Mouse (Mus musculus) embryonic facial prominence, embryonic 11.5 days (tissue): ENCODE results near the gene Gpr55. TPM values are rescaled to one million over a fixed set of nuclear protein-coding genes. Genes with fewer than 3 reads are reported as not detected.

ENCODE experiments used
- ATAC-seq: fragments of 200-750 bp; cut with Nextera tagmentation; replicated peaks from 2 replicates; pipeline ENCODE4 v1.8.0; 2017; ENCODE audit warnings: low read depth; ENCODE audit not compliant: insufficient number of reproducible peaks, low FRiP score, low TSS enrichment
- DNase-seq: peaks from one replicate; pipeline ENCODE4 v3.0.0-alpha.2; 2015; ENCODE audit warnings: low spot score
- H3K27ac ChIP-seq: fragments of 300-500 bp; sonication (generic); replicated peaks from 2 replicates; pipeline ENCODE4 v1.5.1; 2014; ENCODE audit warnings: mild to moderate bottlenecking, low read depth, low read length, control low read depth
- H3K27me3 ChIP-seq: fragments of 300-500 bp; sonication (generic); 2 replicates; pipeline ENCODE4 v1.6.1; 2014; ENCODE audit warnings: mild to moderate bottlenecking, low read length, moderate library complexity, mixed read lengths; ENCODE audit not compliant: control insufficient read depth, insufficient read depth
- H3K36me3 ChIP-seq: fragments of 300-500 bp; sonication (generic); replicated peaks from 2 replicates; pipeline ENCODE4 v1.6.1; 2014; ENCODE audit warnings: low read depth, mild to moderate bottlenecking, low read length, moderate library complexity, mixed read lengths; ENCODE audit not compliant: control insufficient read depth, insufficient read depth
- H3K4me1 ChIP-seq: fragments of 300-500 bp; sonication (generic); 2 replicates; pipeline ENCODE4 v1.6.1; 2014; ENCODE audit warnings: low read length, mixed read lengths; ENCODE audit not compliant: control insufficient read depth, insufficient read depth
- H3K4me2 ChIP-seq: fragments of 300-500 bp; sonication (generic); 2 replicates; pipeline ENCODE4 v1.6.1; 2014; ENCODE audit warnings: low read depth, mild to moderate bottlenecking, control low read depth, low read length, moderate library complexity
- H3K4me3 ChIP-seq: fragments of 300-500 bp; sonication (generic); 2 replicates; pipeline ENCODE4 v1.5.1; 2014; ENCODE audit warnings: low read depth, low read length, control low read depth
- H3K9ac ChIP-seq: fragments of 300-500 bp; sonication (generic); replicated peaks from 2 replicates; pipeline ENCODE4 v1.6.1; 2014; ENCODE audit warnings: mild to moderate bottlenecking, control low read depth, low read length
- H3K9me3 ChIP-seq: fragments of 300-500 bp; sonication (generic); replicated peaks from 2 replicates; pipeline ENCODE4 v1.6.1; 2016; ENCODE audit warnings: mild to moderate bottlenecking, low read length, inconsistent platforms, mixed read lengths; ENCODE audit not compliant: control insufficient read depth
- WGBS: fragments of 180-500 bp; shearing (Covaris S2); extraction: QIAGEN DNeasy Blood & Tissue Kit; methylation state at CpG from one replicate; pipeline ENCODE4 v1.1.7; 2014; 5-methylcytosine and 5-hydroxymethylcytosine counted together
- polyA plus RNA-seq: library from polyadenylated mRNA; unstranded; fragments of >200 nt; fragmentation: Nextera tagmentation; extraction: Ambion mirVana; gene quantifications from 2 replicates; pipeline ENCODE4 v1.2.1, GENCODE M21; 2014

Gene Gpr55
- polyA plus RNA-seq, 1 experiment from 2014 or later: not detected

DNA sequence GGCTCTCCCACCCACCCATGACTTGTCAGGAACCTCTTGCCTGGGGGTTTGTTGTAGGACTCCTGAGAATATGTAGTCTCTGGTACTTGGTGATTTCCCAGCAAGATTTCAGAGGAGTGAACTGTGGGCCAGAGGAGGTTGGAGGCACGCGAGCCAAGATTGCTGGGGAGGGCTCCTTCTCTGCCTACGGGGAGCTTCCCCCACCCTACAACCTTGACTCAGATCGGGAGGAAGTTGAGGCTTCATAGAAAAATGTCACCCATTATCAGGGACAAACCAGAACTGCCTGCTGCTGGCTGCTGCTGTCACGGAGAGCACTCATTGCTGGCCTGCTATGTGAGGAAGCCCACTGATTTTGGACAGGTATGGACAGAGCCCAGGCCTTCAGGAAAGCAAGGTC, 3.5 kb downstream of the Gpr55 start:
- 82% methylated on average over 5 of the region's 5 CpGs for WGBS
- H3K9me3 ChIP-seq: no peaks in the 10 kb centered on the region
- DNase-seq: no peak

DNA sequence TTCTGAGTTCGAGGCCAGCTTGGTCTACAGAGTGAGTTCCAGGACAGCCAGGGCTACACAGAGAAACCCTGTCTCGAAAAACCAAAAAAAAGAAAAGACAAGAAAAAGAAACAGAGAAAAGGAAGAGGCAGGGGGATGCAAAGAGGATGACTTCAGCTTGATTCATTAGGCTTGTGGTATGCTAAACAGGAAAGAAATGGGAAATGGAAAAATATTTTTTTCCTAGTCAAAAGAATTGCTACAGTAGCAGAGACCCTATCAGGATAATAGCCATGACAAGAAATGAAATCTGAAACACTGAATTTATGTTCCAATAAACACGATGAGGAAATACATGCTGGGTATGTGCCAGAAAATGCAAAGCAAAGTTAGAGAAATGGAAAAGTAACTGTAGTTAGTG, 5.7 kb downstream of the Gpr55 start:
- Histone ChIP-seq H3K9ac (no peak overlapping the region), H3K4me2 (no peak overlapping the region), H3K36me3 (no peaks in the 10 kb centered on the region), H3K9me3 (no peaks in the 10 kb centered on the region), H3K4me3 (no peak overlapping the region), H3K4me1 (no peaks in the 10 kb centered on the region), H3K27ac (no peak overlapping the region), H3K27me3 (no peaks in the 10 kb centered on the region)
- 76% methylated on average over 3 of the region's 3 CpGs for WGBS
- ATAC-seq (no peak), DNase-seq (no peak)

More for the DNA sequence above, 3.5 kb downstream of the Gpr55 start:
- H3K9ac ChIP-seq: no peak overlapping the region
- no peaks in the 10 kb centered on the region for H3K27me3 ChIP-seq
- no peak for ATAC-seq
- H3K4me1 ChIP-seq: no peaks in the 10 kb centered on the region
- no peak overlapping the region for H3K4me3 ChIP-seq
- H3K27ac ChIP-seq: no peak overlapping the region
- no peak overlapping the region for H3K4me2 ChIP-seq
- H3K36me3 ChIP-seq: no peaks in the 10 kb centered on the region

- H3K27me3 ChIP-seq: no peaks in the 10 kb centered on the region
- no peak overlapping the region for H3K27ac ChIP-seq
- H3K36me3 ChIP-seq: no peaks in the 10 kb centered on the region
- no peaks in the 10 kb centered on the region for H3K9me3 ChIP-seq
- no peak for ATAC-seq
- H3K4me1 ChIP-seq: no peaks in the 10 kb centered on the region
- no peak overlapping the region for H3K4me2 ChIP-seq
- no peak overlapping the region for H3K4me3 ChIP-seq
- DNase-seq: no peak
- WGBS: 92% methylated on average over 2 of the region's 2 CpGs
- no peak overlapping the region for H3K9ac ChIP-seq
Observed at GRCm38 (mm10) chr1:85949085-85949684, 11.6 kb downstream of the Gpr55 start.

DNA sequence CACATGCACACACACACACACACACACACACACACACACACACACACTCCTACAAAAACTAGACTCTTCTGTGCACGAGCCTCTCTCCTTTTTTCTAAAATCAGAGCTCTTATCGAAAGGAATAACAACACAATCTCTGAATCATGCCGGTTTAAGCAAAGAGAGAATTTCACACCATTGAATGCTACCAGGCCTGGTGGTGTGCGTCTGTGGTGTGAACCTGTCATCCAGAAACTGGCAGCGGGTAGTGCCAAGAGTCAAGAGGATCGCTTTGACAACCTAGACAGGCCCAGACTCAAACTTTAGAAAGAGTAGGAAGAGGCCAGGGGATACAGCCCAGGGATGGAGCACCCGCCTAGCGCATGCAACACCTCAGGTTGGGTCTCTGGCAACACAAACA, 18.5 kb downstream of the Gpr55 start:
- H3K27ac ChIP-seq: no peak overlapping the region
- no peak overlapping the region for H3K4me3 ChIP-seq
- H3K27me3 ChIP-seq: no peaks in the 10 kb centered on the region
- H3K9ac ChIP-seq: no peak overlapping the region
- H3K9me3 ChIP-seq: no peaks in the 10 kb centered on the region
- no peaks in the 10 kb centered on the region for H3K36me3 ChIP-seq
- ATAC-seq (no peak), DNase-seq (no peak)
- WGBS: 83% methylated on average over 8 of the region's 8 CpGs
- H3K4me1 ChIP-seq: no peaks in the 10 kb centered on the region
- H3K4me2 ChIP-seq: no peak overlapping the region

GRCm38 (mm10) chr1:85937323-85937722, 23.5 kb downstream of the Gpr55 start:
- DNase-seq: no peak
- Histone ChIP-seq H3K9ac (no peak overlapping the region), H3K36me3 (no peaks in the 10 kb centered on the region), H3K27ac (no peak overlapping the region), H3K4me2 (no peak overlapping the region), H3K27me3 (no peaks in the 10 kb centered on the region), H3K4me3 (no peak overlapping the region), H3K9me3 (no peaks in the 10 kb centered on the region), H3K4me1 (0 out of 2 replicates have a peak, but pooled peaks cover 2% of the 10 kb centered on the region)
- ATAC-seq: no peak
- WGBS: 83% methylated on average over 1 of the region's 1 CpGs

- Histone ChIP-seq H3K4me1 (0 out of 2 replicates have a peak, but pooled peaks cover 2% of the 10 kb centered on the region), H3K27ac (no peak overlapping the region)
- WGBS: 83% methylated on average over 6 of the region's 6 CpGs
Observed at GRCm38 (mm10) chr1:85936265-85936664, 24.5 kb downstream of the Gpr55 start.

DNA sequence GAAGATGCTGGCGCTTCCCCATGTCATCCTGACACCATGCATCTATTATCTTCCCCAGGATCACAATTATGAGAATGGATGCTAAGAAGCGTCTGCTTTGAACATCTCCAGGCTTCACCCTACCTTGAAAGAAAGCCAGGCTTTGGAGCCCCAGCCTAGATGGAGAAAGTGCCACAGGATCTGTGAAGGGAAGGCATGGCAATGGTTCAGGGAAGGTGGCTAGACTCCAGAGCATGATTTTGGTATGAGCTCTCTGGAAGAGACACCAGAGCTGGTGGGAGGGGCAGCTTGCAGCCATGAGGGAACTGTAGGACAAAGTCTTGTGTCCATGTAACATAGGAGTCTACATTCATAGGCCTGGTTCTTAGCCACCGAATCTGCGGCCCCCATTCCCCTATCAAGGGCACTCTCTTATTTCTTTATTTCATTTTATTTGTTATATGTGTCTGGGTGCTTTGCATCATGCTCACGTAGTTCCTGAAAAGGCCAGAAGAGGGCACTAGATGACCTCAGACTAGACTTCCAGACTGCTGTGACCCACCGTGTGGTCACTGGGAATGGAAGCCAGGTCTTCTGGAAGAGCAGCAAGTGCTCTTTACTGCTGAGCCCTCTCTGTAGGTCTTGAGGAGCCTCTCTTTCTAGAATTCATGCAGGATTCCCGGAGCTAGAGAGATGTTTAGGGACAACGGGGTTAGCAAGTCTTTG, 25.5 kb downstream of the Gpr55 start:
- Histone ChIP-seq H3K27ac (no peak overlapping the region), H3K4me2 (no peak overlapping the region), H3K4me1 (0 out of 2 replicates have a peak, but pooled peaks cover 2% of the 10 kb centered on the region), H3K4me3 (no peak overlapping the region), H3K27me3 (no peaks in the 10 kb centered on the region), H3K9ac (no peak overlapping the region), H3K9me3 (no peaks in the 10 kb centered on the region), H3K36me3 (no peaks in the 10 kb centered on the region)
- DNase-seq: peak; percentile 67
- no peak for ATAC-seq
- WGBS: 49% methylated on average over 8 of the region's 8 CpGs

More at GRCm38 (mm10) chr1:85936265-85936664, 24.5 kb downstream of the Gpr55 start:
- H3K27me3 ChIP-seq: no peaks in the 10 kb centered on the region
- H3K9ac ChIP-seq: no peak overlapping the region
- H3K4me2 ChIP-seq: no peak overlapping the region
- H3K4me3 ChIP-seq: no peak overlapping the region
- H3K9me3 ChIP-seq: no peaks in the 10 kb centered on the region
- no peak for ATAC-seq
- no peak for DNase-seq
- H3K36me3 ChIP-seq: no peaks in the 10 kb centered on the region

GRCm38 (mm10) chr1:85934560-85934959, 26.2 kb downstream of the Gpr55 start:
- H3K4me3 ChIP-seq: no peak overlapping the region
- no peak for DNase-seq
- H3K27ac ChIP-seq: no peak overlapping the region
- H3K4me1 ChIP-seq: 0 out of 2 replicates have a peak, but pooled peaks cover 2% of the 10 kb centered on the region
- ATAC-seq: no peak
- H3K4me2 ChIP-seq: no peak overlapping the region
- no peaks in the 10 kb centered on the region for H3K27me3 ChIP-seq
- WGBS: 17% methylated on average over 7 of the region's 7 CpGs
- H3K36me3 ChIP-seq: no peaks in the 10 kb centered on the region
- H3K9me3 ChIP-seq: no peaks in the 10 kb centered on the region
- H3K9ac ChIP-seq: no peak overlapping the region
